Mouse (Mus musculus) adrenal gland, postnatal 0 days (tissue): Measurements from ENCODE around the gene Ager. TPM values are rescaled to one million over a fixed set of nuclear protein-coding genes. Genes with fewer than 3 reads are reported as not detected.

ENCODE experiments used
- polyA plus RNA-seq: library from polyadenylated mRNA; unstranded; fragments of >200 nt; fragmentation: Nextera tagmentation; extraction: Ambion mirVana; gene quantifications from 2 replicates; pipeline ENCODE4 v1.2.1, GENCODE M21; 2015

The Ager gene
- polyA plus RNA-seq, result 4.4 and 5.1 TPM in 2 replicates

GRCm38 (mm10) chr17:34597566-34598095 lies at the start of gene Ager:
Ager (plus strand) TSS chr17:34597862.

DNA sequence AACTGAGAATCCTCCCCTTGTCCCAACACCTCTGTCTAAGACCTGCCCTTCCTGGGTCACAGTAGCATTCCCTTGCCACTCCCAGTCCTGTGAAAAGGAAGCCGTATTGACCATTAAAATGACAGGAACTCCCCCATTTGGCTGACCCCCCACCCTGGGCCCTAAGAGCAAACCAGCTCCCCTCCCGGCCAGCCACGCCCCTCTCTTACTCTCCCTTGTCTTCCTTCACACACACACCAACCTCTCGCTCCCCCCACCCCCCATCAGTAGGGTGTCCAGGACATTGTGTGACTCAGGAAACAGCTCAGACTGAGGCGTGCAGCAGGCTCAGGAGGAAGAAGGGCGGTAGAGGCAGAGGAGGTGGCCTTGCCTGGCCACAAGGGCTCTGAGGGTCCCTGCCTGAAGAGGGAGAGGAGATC lies 33.6 kb upstream of the Ager start, which contains the start of gene Notch4:
TSS of gene Notch4 (plus strand) at position 266 of the 419 bp plus-strand sequence.

DNA sequence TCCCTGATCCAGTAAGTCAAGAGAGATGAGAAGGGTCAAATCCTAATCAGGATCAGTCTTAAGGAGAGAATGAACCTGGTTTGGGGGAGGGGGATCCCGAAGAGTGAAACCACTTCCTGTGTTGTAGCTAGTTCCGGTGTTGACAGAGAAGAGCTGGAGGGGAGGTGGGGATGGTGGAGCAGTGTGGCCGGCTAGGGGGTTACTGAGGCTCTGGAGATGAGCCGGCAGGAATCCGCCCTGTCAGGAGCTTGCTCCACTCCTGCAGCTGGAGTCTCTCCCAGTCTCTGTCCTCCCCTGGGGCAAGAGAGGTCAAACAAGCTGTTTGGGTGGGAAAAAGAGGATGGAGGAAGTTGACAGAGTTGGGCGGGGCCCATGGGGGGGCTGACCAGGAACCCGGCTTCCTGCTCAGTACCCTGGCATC lies 8.0 kb upstream of the Ager start, which contains the start of gene Gpsm3:
TSS of gene Gpsm3 (plus strand) at position 126 of the 421 bp plus-strand sequence.

GRCm38 (mm10) chr17:34591029-34591993 lies 6.4 kb upstream of the Ager start, which contains the start of gene Pbx2:
Pbx2 (plus strand) TSS chr17:34591266.

DNA sequence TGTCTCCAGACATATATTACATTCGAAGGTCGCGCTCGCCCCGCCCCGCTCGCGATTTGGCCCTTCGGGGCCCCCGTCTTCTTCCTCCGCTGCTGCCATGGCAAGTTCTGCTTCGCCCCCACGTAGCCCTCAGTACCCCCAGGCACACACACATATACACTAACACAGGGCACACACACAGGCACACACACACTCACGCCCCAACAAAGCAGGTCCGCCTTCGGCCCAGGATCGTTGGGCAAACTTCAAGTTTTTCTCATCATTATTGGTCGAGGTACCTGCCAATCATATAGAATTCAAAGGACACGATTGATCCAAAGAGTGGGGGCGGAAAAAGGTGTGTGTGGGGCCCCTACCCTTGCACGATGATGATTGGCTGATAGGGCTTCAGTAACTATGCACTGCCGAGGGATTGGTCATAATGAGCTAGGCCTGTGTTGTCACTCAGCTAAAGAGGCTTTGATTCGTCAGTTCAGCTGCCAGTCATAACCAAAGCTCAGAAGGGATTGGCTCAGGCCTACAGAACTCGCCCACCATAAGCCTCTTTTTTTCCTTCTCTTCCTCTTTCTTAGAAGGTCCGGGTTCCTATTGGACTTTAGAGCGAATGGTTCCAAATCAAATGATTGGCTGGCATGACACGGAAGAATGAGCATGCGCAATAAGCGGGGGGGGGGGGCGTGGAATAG lies 5.9 kb downstream of the Ager start, which contains the start of gene Rnf5:
TSS of gene Rnf5 (minus strand) at position 316 of the 686 bp plus-strand sequence.

DNA sequence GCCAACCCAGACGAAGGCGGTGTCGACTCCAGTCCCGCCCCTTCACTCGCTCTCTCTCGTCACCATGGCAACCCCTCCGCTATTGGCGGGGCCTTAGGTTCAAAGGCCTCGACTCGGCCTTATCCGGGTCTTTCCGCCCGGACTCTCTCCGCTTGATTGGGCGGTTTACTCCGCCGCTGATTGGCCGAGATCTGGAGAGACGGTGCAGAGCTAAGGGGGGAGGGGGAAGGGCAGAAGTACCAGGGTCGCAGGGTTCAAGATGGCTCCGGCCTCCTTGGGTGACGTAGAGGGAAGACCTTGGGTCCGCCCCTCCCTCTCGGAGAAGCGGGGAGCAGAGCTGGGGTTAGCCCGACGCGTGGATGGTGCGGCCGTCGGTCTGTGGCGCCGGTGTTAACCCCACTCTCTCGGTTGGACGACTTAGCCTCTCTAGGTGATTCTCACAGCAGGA lies 6.4 kb downstream of the Ager start, which contains the start of gene Agpat1:
TSS of gene Agpat1 (plus strand) at position 202 of the 448 bp plus-strand sequence.

DNA sequence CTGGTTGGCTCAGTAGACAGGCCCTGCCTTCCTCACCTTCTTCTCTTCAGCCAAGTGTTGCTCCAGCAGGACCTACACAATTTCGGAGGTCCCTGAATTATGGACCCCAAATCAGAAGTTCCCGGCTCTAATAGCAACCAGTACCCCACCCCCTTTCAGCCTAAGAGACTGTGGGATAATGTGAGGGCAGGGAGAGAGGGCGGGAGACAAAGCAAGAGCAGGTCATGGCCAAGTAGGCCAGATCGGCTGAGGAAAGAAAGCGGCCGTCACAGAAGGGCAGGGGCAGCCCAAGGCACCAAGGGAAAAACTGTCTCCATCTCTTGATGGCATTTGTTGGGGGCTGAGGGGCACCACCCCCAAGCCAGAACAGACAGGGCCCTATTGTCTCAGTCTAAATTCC lies 18.2 kb downstream of the Ager start, which contains the start of gene Egfl8:
TSS of gene Egfl8 (minus strand) at position 101 of the 400 bp plus-strand sequence.

GRCm38 (mm10) chr17:34627943-34628643 lies 30.4 kb downstream of the Ager start, which contains the start of gene Ppt2:
Ppt2 (minus strand) TSS chr17:34628510.

GRCm38 (mm10) chr17:34629221-34629751 lies 31.6 kb downstream of the Ager start, which contains the start of gene Prrt1:
Prrt1 (plus strand) TSS chr17:34629533.

GRCm38 (mm10) chr17:34644608-34645007 lies 46.9 kb downstream of the Ager start, which contains the start of gene Fkbpl:
Fkbpl (plus strand) TSS chr17:34644764.

DNA sequence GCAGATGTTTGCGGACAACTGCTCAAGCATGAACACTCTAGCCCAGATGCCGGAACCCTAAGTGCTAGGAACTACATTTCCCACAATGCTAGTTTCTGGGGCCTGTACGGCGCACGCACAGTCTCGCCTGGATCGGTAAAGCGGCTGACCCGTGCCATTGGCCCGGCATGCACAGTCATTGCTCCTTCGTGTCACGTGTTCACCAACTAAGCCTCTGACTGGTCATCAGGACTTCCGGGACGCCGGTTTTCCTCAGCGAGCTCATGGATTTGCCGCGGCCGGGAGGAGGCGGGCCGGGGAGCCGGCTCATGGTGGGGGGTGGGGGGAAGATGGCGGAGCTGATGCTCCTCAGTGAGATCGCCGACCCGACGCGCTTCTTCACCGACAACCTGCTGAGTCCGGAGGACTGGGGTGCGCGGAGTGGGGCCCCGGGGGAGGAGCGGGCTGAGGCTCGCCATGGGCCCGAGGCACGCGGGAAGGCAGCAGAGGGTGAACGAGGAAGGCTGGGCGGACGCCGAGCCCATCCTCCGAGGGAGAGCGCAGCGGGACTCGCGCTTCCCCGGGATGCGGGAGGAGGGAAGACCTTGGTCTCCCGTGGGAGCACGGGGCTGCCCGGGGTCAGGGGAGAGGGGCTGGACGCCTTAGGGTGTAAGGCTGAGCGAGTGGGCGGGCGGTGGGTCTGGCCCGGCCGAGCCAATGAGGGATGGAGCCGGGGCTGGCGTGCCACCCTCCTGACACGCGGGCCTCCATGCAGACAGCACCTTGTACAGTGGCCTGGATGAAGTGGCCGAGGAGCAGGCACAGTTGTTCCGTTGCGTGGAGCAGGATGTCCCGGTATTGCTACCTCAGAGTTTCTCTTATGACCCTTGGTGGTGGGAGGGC lies 49.5 kb downstream of the Ager start, which contains the start of gene Atf6b:
TSS of gene Atf6b (plus strand) at position 241 of the 882 bp plus-strand sequence.

Other genes starting within 250 kb of the Ager start
- 0.12 and 0.22 TPM in 2 replicates for gene Btnl2, start 243.0 kb upstream of the Ager start, polyA plus RNA-seq
- not detected in 2 replicates for gene Btnl1, start 220.7 kb upstream of the Ager start, polyA plus RNA-seq
- 1.4 and 2.6 TPM in 2 replicates for gene BC051142, start 199.0 kb upstream of the Ager start, polyA plus RNA-seq
- not detected in 2 replicates for gene Btnl4, start 120.5 kb upstream of the Ager start, polyA plus RNA-seq
- gene Btnl6, start 80.5 kb upstream of the Ager start, polyA plus RNA-seq, result not detected in 2 replicates
- gene Notch4, start 33.6 kb upstream of the Ager start, polyA plus RNA-seq, result 3.0 and 5.0 TPM in 2 replicates
- 15.0 TPM in 2 replicates for gene Gpsm3, start 8.1 kb upstream of the Ager start, polyA plus RNA-seq
- gene Pbx2, start 6.6 kb upstream of the Ager start, polyA plus RNA-seq, result 6.1 and 6.8 TPM in 2 replicates
- gene Rnf5, start 5.8 kb downstream of the Ager start, polyA plus RNA-seq, result 90.9 and 133 TPM in 2 replicates
- 43.8 and 58.6 TPM in 2 replicates for gene Agpat1, start 6.4 kb downstream of the Ager start, polyA plus RNA-seq
- gene Egfl8, start 18.1 kb downstream of the Ager start, polyA plus RNA-seq, result 11.5 and 18.6 TPM in 2 replicates
- gene Ppt2, start 30.6 kb downstream of the Ager start, polyA plus RNA-seq, result 25.5 and 34.3 TPM in 2 replicates
- 1.3 and 2.2 TPM in 2 replicates for gene Prrt1, start 31.7 kb downstream of the Ager start, polyA plus RNA-seq
- gene Fkbpl, start 46.9 kb downstream of the Ager start, polyA plus RNA-seq, result 13.8 and 17.8 TPM in 2 replicates
- 34.1 and 43.4 TPM in 2 replicates for gene Atf6b, start 49.3 kb downstream of the Ager start, polyA plus RNA-seq
- gene Tnxb, start 72.7 kb downstream of the Ager start, polyA plus RNA-seq, result 10.3 and 10.4 TPM in 2 replicates
- gene C4b, start 146.0 kb downstream of the Ager start, polyA plus RNA-seq, result 182 and 224 TPM in 2 replicates
- 2,316 and 6,586 TPM in 2 replicates for gene Cyp21a1, start 206.7 kb downstream of the Ager start, polyA plus RNA-seq
- 37.9 and 41.1 TPM in 2 replicates for gene Stk19, start 239.1 kb downstream of the Ager start, polyA plus RNA-seq
- gene Dxo, start 239.2 kb downstream of the Ager start, polyA plus RNA-seq, result 34.6 and 62.4 TPM in 2 replicates